Mouse (Mus musculus): ENCODE measurements around the gene Iqcc.

Iqcc gene

GRCm38 (mm10) chr4:129576863-129577491 lies 41.9 kb downstream of the Iqcc start:
- peak; percentile 67 to 75 for DNase-seq

DNA sequence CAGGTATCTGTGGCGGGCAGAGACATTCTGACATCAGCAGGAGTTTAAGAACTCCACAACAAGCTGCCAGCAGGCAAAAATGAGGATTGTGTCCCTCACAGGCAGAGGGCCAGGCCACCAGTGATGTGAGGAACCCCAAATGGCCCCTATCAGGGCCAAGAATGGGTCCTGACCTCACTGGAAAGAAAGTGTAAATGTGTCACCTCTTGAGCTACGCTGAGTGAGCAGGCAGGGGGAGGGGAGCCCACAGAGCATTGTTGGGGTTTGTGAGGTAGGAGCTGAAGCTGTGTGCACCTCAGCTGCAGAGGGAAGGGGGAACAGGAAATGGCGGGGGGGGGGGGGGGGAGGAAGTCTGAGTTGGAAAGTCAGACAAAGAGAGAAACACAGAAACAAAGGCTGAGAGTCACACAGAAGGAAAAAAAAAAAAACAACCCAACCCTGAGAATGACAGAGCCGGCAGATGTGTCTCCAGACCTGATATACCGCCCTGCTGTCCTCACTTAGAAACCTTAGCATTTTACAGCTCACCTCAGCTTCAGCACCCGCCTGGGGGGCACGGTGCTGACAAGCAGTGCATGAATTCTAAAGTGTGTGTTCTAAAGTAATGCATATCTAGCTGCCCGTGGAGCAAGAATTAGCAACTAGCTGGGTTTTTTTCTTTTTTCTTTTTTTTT lies 43.6 kb downstream of the Iqcc start:
- peak; percentile 77 to 84 for DNase-seq

DNA sequence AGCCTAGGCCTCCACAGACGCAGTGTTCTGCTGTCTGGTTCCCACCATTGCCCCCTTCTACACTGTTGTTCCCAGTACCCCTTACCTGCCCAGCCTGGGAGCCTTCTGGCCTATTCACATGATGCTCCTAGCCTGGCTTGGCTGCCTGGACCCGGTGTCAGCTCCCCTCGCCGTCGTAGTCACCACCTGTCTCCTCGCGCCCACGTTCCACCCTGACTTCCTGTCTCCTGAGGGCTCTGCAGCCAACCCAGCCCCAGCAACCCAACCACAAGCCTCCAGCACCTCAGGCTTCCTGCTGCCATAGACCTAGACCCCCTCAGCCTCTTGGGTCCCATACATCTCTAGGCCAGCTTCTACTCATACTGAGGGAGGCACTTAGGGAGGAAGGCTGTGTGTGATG lies 45.5 kb downstream of the Iqcc start, which contains the start of gene Lck:
Gene Lck (minus strand): TSS at position 212 of the 400 bp plus-strand sequence.
- DNase-seq = peak; percentile 54 to 57

GRCm38 (mm10) chr4:129573093-129573370 lies 45.9 kb downstream of the Iqcc start:
- DNase-seq = no peak

- DNase-seq = no peak
Measured at GRCm38 (mm10) chr4:129572236-129573092, 46.4 kb downstream of the Iqcc start.

DNA sequence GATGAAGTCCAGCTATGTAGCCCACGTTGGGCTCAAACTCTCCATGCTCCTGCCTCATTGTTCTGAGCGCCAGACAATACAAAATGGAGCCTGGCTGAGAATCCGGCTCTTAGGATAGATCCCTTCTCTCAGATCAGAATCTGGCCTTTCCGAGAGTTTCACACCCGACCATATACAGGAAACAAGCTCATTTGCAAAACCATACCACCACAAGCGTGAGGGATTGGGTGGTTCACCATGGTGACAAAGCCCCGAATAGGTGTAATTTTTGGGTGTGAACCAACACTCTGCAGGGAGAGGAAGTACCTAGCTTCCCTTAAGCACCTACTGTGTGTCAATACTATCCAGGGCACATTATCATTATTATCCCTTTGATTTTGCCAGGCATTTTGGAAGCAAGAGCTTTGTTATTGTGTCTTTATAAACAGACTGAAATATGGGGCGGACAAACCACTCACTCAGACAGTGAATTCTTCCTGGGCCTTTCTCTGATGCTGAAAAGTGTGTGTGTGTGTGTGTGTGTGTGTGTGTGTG lies 47.3 kb downstream of the Iqcc start:
- no peak for DNase-seq

DNA sequence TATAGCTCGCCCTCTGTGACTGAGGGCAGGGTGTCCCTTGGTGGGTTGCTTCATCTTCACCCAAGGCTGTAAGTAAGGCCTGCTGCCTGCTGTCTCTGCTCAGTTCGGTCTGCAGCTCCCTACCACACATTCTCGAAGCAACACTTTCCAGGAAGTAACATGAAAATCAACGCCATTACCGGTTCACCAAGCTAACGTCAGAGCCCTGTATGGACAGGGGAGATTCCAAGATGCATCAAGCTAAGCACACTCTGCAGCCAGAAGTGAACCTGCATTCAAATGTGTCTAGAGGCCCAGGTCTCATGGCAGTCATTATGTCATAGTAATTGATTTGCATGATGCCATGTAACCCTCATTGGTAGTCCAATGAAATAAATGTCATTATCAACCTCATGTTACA lies 48.9 kb downstream of the Iqcc start:
- DNase-seq = no peak

DNA sequence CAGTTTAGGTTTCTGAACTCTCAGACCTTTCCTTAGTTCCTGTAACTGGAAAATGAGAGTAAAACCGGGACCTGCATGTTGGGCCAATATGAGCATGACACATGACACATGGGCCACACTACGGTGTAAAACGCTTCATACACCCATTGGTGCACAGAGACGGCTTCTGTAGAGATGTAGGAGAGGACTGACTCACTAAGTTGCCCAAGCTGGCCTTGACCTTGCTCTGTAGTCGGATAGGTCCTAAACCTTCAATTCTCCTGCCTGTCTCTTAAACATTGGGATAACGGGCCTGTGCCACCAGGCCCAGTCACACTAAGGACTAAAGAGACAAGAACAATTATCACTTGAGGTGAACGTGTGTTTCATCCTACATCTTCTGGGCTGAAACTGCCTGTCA lies 50.5 kb downstream of the Iqcc start:
- no peak for DNase-seq

- DNase-seq = no peak
Measured at GRCm38 (mm10) chr4:129565139-129565538, 53.8 kb downstream of the Iqcc start.

All from spleen, adult 18-20 months (tissue).